Mouse (Mus musculus): ENCODE measurements around the gene Efcab11.
A peak's percentile ranks its signal among the peaks of the same experiment; 100 is the strongest.

The Efcab11 gene

GRCm38 (mm10) chr12:99795921-99796320, 88.3 kb downstream of the Efcab11 start:
- DNase-seq: peak; percentile 44

- no peak for DNase-seq
Measured at GRCm38 (mm10) chr12:99794792-99795620, 89.2 kb downstream of the Efcab11 start.

GRCm38 (mm10) chr12:99794158-99794515, 90.1 kb downstream of the Efcab11 start:
- DNase-seq: no peak

- no peak for DNase-seq
Measured at GRCm38 (mm10) chr12:99793465-99794157, 90.6 kb downstream of the Efcab11 start.

GRCm38 (mm10) chr12:99789283-99789960, 94.8 kb downstream of the Efcab11 start:
- DNase-seq: peak; percentile 56

- DNase-seq: no peak
Measured at GRCm38 (mm10) chr12:99781774-99782173, 102.5 kb downstream of the Efcab11 start.

GRCm38 (mm10) chr12:99780396-99780795, 103.8 kb downstream of the Efcab11 start:
- no peak for DNase-seq

GRCm38 (mm10) chr12:99779908-99780307, 104.3 kb downstream of the Efcab11 start:
- DNase-seq: no peak

GRCm38 (mm10) chr12:99776497-99777139, 107.6 kb downstream of the Efcab11 start:
- no peak for DNase-seq

GRCm38 (mm10) chr12:99774864-99775263, 109.4 kb downstream of the Efcab11 start:
- no peak for DNase-seq

GRCm38 (mm10) chr12:99773636-99774193, 110.5 kb downstream of the Efcab11 start:
- peak; percentile 55 for DNase-seq

GRCm38 (mm10) chr12:99771018-99771417, 113.2 kb downstream of the Efcab11 start:
- no peak for DNase-seq

- no peak for DNase-seq
Measured at GRCm38 (mm10) chr12:99769626-99770025, 114.6 kb downstream of the Efcab11 start.

GRCm38 (mm10) chr12:99767691-99768090, 116.5 kb downstream of the Efcab11 start:
- DNase-seq: no peak

- no peak for DNase-seq
Measured at GRCm38 (mm10) chr12:99765979-99766378, 118.3 kb downstream of the Efcab11 start.

GRCm38 (mm10) chr12:99764053-99764452, 120.2 kb downstream of the Efcab11 start:
- DNase-seq: no peak

GRCm38 (mm10) chr12:99757754-99758526, 126.3 kb downstream of the Efcab11 start:
- peak; percentile 23 for DNase-seq

GRCm38 (mm10) chr12:99756914-99757687, 127.1 kb downstream of the Efcab11 start:
- no peak for DNase-seq

GRCm38 (mm10) chr12:99756213-99756612, 128.0 kb downstream of the Efcab11 start:
- DNase-seq: no peak

- no peak for DNase-seq
Measured at GRCm38 (mm10) chr12:99752986-99753385, 131.3 kb downstream of the Efcab11 start.

- no peak for DNase-seq
Measured at GRCm38 (mm10) chr12:99749391-99749790, 134.8 kb downstream of the Efcab11 start.

All from lung, postnatal 36 days (tissue).